Mouse (Mus musculus) C2C12 (cell line): ENCODE data around the gene Acot7. TPM values are rescaled to one million over a fixed set of nuclear protein-coding genes. Genes with fewer than 3 reads are reported as not detected.
A peak's percentile ranks its signal among the peaks of the same experiment; 100 is the strongest.

Source experiments
- H3K27me3 ChIP-seq: one replicate; pipeline ENCODE4 v1.6.1; 2011; ENCODE audit not compliant: control insufficient read depth, insufficient read depth, insufficient read length
- H3K36me3 ChIP-seq: one replicate; pipeline ENCODE4 v1.6.1; 2011; ENCODE audit not compliant: control insufficient read depth, insufficient read depth
- H3K4me3 ChIP-seq: one replicate; pipeline ENCODE4 v1.5.1; 2011; ENCODE audit warnings: mild to moderate bottlenecking, control low read depth; ENCODE audit not compliant: poor library complexity, insufficient read depth, severe bottlenecking
- H3K79me2 ChIP-seq: one replicate; pipeline ENCODE4 v1.6.1; 2011; ENCODE audit not compliant: control insufficient read depth, insufficient read depth
- H3K79me3 ChIP-seq: one replicate; pipeline ENCODE4 v1.6.1; 2011; ENCODE audit warnings: low read depth, control low read depth
- H3ac ChIP-seq: one replicate; pipeline ENCODE3; 2011; ENCODE audit warnings: low read depth; ENCODE audit not compliant: control insufficient read depth, insufficient read length
- CEBPB ChIP-seq: IDR thresholded peaks from one replicate; pipeline ENCODE4 v1.6.1; 2011; ENCODE audit warnings: low read depth, mild to moderate bottlenecking, control low read depth, moderate library complexity
- CTCF ChIP-seq: IDR thresholded peaks from one replicate; pipeline ENCODE4 v1.5.1; 2011; ENCODE audit not compliant: control insufficient read depth, insufficient read depth, insufficient read length
- FOSL1 ChIP-seq: IDR thresholded peaks from one replicate; pipeline ENCODE4 v1.8.0; 2011; ENCODE audit warnings: mild to moderate bottlenecking, low read length; ENCODE audit not compliant: poor library complexity, insufficient read depth, severe bottlenecking
- MAX ChIP-seq: IDR thresholded peaks from one replicate; pipeline ENCODE4 v1.6.1; 2011; ENCODE audit warnings: mild to moderate bottlenecking, control low read depth
- MYOD1 ChIP-seq: IDR thresholded peaks from one replicate; pipeline ENCODE4 v1.6.1; 2011; ENCODE audit warnings: low read depth; ENCODE audit not compliant: control insufficient read depth, insufficient read length
- MYOG ChIP-seq: IDR thresholded peaks from one replicate; pipeline ENCODE4 v1.6.1; 2011; ENCODE audit not compliant: control insufficient read depth, insufficient read length; ENCODE audit errors: extremely low read depth
- USF1 ChIP-seq: IDR thresholded peaks from one replicate; pipeline ENCODE4 v1.6.1; 2011; ENCODE audit warnings: low read depth, mild to moderate bottlenecking, control low read depth, moderate library complexity
- polyA plus RNA-seq: library from polyadenylated mRNA; unstranded; fragments of >200 nt; fragmentation: generic; extraction: Trizol; gene quantifications from one replicate; pipeline ENCODE4 v1.2.1, GENCODE M21; 2012; ENCODE audit warnings: missing spikeins

The Acot7 gene
- polyA plus RNA-seq, 1 experiment = 344 TPM

- Histone ChIP-seq H3K27me3 (peaks cover 49% of the 10 kb centered on the region), H3K4me3 (no peak within 1 kb of the TSS), H3ac (no peak within 1 kb of the TSS), H3K79me2 (no peaks in the 10 kb centered on the region), H3K36me3 (no peaks in the 10 kb centered on the region), H3K79me3 (no peaks in the 10 kb centered on the region)
- TF ChIP-seq USF1 (peak; percentile 38), MYOD1 (no peak)
These were observed 19.2 kb upstream of the Acot7 start, which contains the start of gene Hes2 for GRCm38 (mm10) chr4:152158585-152159284. Hes2 (plus strand) TSS chr4:152158867.

- Histone ChIP-seq H3K27me3 (peaks cover 49% of the 10 kb centered on the region), H3K79me2 (no peaks in the 10 kb centered on the region)
These were observed 18.7 kb upstream of the Acot7 start for GRCm38 (mm10) chr4:152159285-152159678.

GRCm38 (mm10) chr4:152160748-152161147, 17.2 kb upstream of the Acot7 start:
- no peak overlapping the region for H3ac ChIP-seq
- H3K27me3 ChIP-seq = peaks cover 49% of the 10 kb centered on the region
- no peak overlapping the region for H3K4me3 ChIP-seq
- TF ChIP-seq USF1 (no peak), MYOG (no peak), FOSL1 (no peak), CTCF (no peak), MAX (no peak), CEBPB (no peak), MYOD1 (no peak)
- H3K79me3 ChIP-seq = no peaks in the 10 kb centered on the region
- no peaks in the 10 kb centered on the region for H3K79me2 ChIP-seq
- no peaks in the 10 kb centered on the region for H3K36me3 ChIP-seq

More at GRCm38 (mm10) chr4:152159285-152159678, 18.7 kb upstream of the Acot7 start:
- H3K36me3 ChIP-seq = no peaks in the 10 kb centered on the region
- no peaks in the 10 kb centered on the region for H3K79me3 ChIP-seq
- no peak overlapping the region for H3K4me3 ChIP-seq
- no peak overlapping the region for H3ac ChIP-seq
- no peak for TF ChIP-seq FOSL1
- no peak for TF ChIP-seq CEBPB
- TF ChIP-seq USF1 = no peak
- no peak for TF ChIP-seq MYOD1
- TF ChIP-seq MYOG = no peak
- TF ChIP-seq CTCF = no peak
- no peak for TF ChIP-seq MAX

GRCm38 (mm10) chr4:152161601-152162000, 16.3 kb upstream of the Acot7 start:
- no peak overlapping the region for H3K4me3 ChIP-seq
- no peaks in the 10 kb centered on the region for H3K79me3 ChIP-seq
- H3K27me3 ChIP-seq = peaks cover 49% of the 10 kb centered on the region
- TF ChIP-seq MYOD1 = no peak
- no peak for TF ChIP-seq USF1
- no peak for TF ChIP-seq CEBPB
- no peak for TF ChIP-seq MAX
- no peak for TF ChIP-seq FOSL1
- TF ChIP-seq MYOG = no peak
- no peak for TF ChIP-seq CTCF
- no peaks in the 10 kb centered on the region for H3K79me2 ChIP-seq
- H3K36me3 ChIP-seq = no peaks in the 10 kb centered on the region
- no peak overlapping the region for H3ac ChIP-seq

GRCm38 (mm10) chr4:152162748-152163147, 15.2 kb upstream of the Acot7 start:
- no peaks in the 10 kb centered on the region for H3K79me3 ChIP-seq
- TF ChIP-seq MAX (no peak), FOSL1 (no peak), CTCF (no peak), MYOG (no peak), USF1 (no peak), CEBPB (no peak), MYOD1 (no peak)
- H3K4me3 ChIP-seq = no peak overlapping the region
- H3K36me3 ChIP-seq = no peaks in the 10 kb centered on the region
- no peak overlapping the region for H3ac ChIP-seq
- peaks cover 41% of the 10 kb centered on the region for H3K27me3 ChIP-seq
- no peaks in the 10 kb centered on the region for H3K79me2 ChIP-seq

GRCm38 (mm10) chr4:152165036-152165931, 12.7 kb upstream of the Acot7 start:
- H3K4me3 ChIP-seq = no peak overlapping the region
- no peak for TF ChIP-seq FOSL1
- peak; percentile 73 for TF ChIP-seq CTCF
- no peaks in the 10 kb centered on the region for H3K79me3 ChIP-seq
- no peaks in the 10 kb centered on the region for H3K36me3 ChIP-seq
- H3K79me2 ChIP-seq = no peaks in the 10 kb centered on the region
- H3ac ChIP-seq = no peak overlapping the region
- H3K27me3 ChIP-seq = peaks cover 26% of the 10 kb centered on the region
